Mouse (Mus musculus) olfactory bulb, adult 2 months (tissue): Measurements from ENCODE around the gene Ireb2.

Source experiments
- CTCF ChIP-seq: fragments of 200-500 bp; IDR thresholded peaks from 2 replicates; pipeline ENCODE4 v1.5.1; 2012; ENCODE audit warnings: low read depth, mild to moderate bottlenecking, low read length, moderate library complexity; ENCODE audit not compliant: insufficient read depth
- POLR2A ChIP-seq: fragments of 200-500 bp; IDR thresholded peaks from 2 replicates; pipeline ENCODE4 v1.6.1; 2012; ENCODE audit warnings: mild to moderate bottlenecking, low read depth, low read length, moderate library complexity; ENCODE audit not compliant: insufficient read depth

DNA sequence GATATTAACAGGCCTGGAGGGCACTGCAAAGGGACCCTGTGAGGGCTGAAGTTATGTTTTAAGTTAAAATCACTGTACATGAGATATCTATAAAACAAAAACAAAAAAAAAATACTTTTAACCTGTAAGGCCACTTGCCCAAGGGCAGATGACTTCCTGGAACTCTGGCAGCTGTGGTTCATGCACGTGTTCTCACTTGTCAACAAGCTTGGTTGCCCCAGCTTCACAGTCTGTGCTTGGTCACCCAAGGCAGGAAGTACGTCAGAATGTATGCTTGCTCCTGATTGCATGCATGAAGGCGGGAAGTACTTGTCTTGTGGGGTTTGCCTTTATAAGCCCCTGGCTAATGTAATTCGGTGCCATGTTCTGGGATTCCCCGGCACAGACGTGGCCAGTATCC, 19.7 kb upstream of the Ireb2 start:
- TF ChIP-seq POLR2A = no peak
- no peak for TF ChIP-seq CTCF
